Mouse (Mus musculus) spleen, adult 2 months (tissue): ENCODE data around the gene Isoc2b.

Experiments
- CTCF ChIP-seq: fragments of 200-500 bp; IDR thresholded peaks from 2 replicates; pipeline ENCODE4 v1.5.1; 2011; ENCODE audit warnings: mild to moderate bottlenecking, inconsistent platforms; ENCODE audit not compliant: insufficient read depth, insufficient read length, insufficient replicate concordance; ENCODE audit errors: extremely low read depth
- POLR2A ChIP-seq: fragments of 200-500 bp; IDR thresholded peaks from 2 replicates; pipeline ENCODE4 v1.6.1; 2011; ENCODE audit warnings: low read depth, low read length, inconsistent platforms

DNA sequence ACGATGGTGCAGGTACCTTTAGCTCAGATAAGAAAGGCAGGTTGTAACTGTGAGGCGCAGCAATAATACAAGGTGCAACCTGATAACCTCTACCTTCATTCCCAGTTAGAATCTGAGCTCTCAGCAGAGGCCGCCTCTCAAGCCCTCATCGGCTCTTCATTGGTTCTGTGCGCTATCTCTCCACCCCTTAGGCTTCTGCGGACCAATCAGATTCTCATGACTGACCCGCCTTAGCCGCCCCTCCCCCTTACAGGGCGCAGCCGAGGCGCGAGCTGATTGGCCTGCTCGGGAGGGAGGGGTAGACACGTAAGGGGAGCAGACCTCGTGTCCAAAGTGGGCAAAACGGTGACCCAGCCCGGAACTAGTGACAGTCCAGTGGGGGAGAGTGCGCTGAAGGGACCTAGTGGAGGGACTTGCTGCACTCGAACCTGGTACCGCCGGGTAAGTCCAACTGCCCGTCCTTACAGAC lies 6.7 kb upstream of the Isoc2b start, which contains the start of gene Isoc2a:
- no peak for TF ChIP-seq CTCF
- TF ChIP-seq POLR2A, result peak; percentile 93
